Mouse (Mus musculus) activated CD4-positive, CD25-positive, alpha-beta regulatory T cell, adult 4 months (primary cell): ENCODE data around the gene Sgtb. TPM values are rescaled to one million over a fixed set of nuclear protein-coding genes. Genes with fewer than 3 reads are reported as not detected.

ENCODE experiments used
- ATAC-seq: one replicate; pipeline ENCODE4 v1.8.0; 2017
- polyA plus RNA-seq, 2 experiments: library from polyadenylated mRNA; unstranded; fragments of 100-300 nt; shearing (Covaris generic); gene quantifications; one replicate each; pipeline ENCODE4 v1.2.1; 2017

The Sgtb gene
- polyA plus RNA-seq, 2 experiments from 2014 or later, result 0.15 to 0.42 TPM

DNA sequence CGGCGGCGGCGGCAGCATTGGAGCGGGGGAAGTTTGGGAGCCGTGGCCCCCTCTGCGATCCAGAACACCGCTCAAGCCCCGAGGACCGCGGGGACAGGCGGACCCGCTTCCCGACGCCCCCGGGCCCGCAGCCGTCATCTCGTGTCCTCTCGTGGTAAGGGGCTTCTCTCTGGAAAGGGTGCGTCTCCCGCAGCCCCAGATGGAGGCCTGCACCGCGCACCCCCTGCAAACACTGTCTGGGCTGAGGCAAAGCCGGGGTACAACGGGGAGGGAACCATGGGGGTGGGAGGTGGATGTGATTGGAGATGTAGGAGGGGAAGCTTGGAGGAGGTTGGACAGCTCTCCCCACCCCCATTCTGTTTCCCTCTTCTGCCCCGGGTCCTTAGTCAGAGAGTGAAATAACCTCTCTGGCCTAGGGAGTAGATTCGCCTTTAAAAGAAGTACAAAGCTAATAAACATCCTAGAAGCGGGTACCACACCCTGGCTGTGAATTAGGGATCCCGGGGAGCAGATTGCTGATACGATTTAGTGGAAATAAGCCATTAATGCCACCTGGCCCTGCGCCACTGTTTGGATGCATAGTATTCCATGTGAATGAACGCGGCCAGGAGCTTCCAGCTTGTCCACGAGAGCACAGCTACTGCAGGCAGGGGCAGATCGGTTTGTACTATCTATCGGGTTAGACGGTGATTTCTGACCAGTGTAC, 428 bp downstream of the Sgtb start:
- no peak for ATAC-seq

DNA sequence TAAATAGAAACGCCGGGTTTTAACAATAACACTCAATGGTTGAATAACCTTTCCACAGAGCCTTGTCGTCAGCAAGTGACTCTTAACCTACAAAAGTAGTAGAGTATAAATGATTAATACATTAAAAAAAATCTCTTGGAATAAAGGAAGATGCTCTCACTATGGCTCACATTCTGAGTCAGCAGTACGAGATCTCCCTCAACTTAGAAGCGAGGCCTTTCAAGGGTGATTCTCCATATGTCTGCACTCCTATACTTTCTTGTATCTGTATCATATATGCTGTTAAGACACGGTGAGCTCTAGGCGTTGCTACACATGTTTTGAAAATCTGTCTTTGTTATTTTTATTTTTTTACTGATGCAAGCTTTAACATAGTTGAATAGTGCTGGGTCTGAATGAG, 985 bp downstream of the Sgtb start:
- no peak for ATAC-seq

DNA sequence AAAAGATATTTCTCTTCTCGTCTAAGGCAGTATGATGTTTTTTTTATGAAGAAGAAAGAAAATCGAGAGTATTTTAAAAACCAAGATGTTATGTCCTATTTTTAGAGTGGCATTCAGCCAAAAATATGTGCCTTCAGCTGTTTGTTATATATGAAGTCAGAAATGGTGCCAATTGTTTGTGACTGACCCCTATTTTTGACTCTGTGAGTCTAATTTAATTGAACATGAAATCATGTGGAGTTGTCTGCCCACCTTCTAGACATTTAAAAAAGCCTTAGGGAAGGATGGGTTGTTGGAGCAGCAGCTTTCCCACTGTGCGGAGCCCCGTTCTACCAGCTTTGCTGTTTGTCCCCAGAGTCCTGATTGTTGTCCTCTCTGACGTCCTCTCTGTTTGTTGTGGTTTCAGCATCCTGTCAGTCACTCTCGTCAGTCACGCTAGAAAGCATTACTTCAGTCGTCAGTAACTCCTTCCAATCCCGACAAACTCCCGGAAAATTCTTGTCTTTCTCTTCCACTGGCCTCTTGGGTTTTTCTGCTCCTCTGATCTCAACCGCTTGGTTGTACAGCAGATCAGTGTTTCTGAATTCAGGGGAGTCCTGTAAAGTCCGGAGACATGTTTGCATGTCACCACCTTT, 2.8 kb downstream of the Sgtb start:
- ATAC-seq, result peak; percentile 28

DNA sequence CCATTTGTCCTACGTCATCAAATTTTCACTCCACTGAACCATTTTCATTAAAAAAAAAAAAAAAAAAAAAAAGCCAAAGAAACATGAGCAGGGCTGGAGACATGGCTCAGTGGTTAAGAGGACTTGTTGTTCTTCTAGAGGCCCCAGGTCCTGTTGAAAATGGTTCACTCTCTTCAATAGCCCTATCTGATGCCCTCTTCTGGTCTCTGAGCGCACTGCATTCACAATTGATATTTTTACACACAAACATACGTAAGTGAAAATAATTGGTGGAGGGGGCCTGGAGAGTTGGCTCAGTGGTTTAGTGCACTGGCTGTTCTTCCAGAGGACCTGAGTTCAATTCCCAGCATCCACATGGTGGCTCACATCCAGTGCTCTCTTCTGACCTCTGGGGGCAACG, 4.2 kb downstream of the Sgtb start:
- ATAC-seq, result no peak

DNA sequence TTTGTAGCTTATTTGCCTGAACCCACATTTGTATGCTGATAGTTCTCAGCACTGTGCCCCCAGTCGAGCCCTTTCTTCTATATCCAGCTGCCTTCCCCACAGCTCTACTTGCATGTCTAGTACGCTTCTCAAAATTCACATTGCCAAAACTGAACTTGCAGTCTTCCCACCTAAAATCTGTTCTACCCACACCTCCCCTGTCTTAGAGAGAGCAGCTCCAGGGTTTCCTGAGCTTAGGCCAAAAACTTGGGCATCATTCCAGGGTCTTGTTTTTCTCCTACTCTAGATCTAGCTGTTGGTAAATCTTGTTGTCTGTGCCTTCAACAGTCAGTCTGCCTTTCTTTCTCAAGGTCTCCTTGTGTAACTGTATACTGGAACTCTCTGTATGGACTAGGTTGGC, 5.3 kb downstream of the Sgtb start:
- no peak for ATAC-seq

DNA sequence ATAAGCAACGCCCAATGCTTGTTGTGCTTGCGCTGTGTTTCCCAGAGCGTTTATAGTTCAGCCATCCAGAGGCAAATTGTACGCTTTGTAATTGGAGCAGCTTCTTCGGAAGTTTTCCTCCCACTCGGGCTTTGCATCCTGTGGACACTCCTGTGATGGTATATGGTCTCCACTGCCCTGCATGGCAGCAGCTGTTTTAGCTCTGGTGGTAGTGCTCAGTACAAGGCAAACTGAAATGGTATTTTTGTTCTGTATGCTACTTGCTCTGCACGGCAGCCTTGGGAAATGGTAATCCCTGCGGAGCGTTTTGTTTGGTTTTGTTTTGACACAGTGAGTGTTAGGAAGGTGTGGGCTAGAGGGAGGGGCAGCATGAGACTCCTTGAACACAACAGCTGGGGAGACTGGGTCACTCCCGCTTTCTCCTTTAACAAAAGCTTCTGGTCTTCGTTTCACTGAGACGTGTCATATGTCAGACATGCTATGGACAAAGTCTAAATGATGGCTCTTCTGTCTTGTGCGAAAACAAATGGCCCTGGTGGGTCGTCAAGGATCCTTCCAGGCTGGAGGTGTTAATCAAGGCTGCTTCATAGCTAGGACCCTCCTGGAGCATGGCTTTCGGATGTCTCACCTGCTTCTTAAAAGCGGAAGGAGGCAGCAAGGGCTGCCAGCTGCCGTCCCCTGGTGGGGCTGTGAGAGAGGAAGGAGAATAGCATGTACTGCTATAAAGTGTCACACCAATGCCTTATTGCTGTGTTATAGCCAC, 12.7 kb downstream of the Sgtb start:
- ATAC-seq, result no peak

DNA sequence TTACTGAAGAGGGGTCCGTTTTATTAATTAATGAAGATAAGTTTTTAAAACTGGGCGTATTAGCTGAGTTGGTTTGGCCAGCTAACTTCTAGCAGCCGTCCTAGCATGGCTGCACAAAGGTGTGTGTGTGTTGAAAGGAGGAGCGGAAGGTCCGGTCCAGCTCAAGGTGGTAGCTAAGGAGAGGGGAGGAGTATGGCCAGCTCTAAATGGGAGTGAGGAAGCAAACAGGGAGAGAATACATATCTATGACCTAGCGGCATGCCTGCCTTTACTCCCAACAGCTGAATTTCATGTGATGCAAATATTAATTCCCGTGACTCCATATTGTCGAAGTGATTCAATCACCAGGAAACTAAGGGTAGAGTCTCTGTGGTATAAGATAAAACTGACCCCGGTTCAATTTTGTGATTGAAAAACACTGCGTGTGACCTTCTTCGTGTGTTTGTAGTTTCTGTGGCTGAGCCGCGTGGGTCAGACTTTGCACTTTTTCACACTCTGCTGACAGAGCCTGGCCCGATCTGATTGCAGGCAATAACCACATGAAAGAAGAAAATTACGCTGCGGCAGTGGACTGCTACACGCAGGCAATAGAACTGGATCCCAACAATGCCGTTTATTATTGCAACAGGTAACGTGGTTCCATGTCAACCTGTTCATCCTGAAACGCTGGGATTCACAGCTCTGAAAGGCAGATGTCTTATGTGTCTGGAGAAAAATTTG, 14.3 kb downstream of the Sgtb start:
- ATAC-seq, result no peak

DNA sequence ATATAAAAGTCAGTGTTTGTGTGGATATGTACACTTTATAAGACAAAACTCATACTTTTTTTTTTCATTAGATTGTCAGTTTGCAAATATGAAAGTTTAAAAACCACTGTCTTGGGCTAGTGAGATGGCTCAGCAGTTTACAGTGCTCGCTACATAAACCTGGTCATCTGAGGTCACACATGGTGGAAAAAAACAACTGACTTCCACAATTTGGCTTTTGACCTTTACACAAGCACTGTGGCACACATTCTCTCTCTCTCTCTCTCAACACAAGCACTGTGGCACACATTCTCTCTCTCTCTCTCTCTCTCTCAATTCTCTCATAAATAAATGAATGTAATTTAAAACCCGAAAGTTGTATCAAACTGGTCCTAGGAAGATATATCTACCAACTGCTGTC, 23.0 kb downstream of the Sgtb start:
- ATAC-seq, result no peak

DNA sequence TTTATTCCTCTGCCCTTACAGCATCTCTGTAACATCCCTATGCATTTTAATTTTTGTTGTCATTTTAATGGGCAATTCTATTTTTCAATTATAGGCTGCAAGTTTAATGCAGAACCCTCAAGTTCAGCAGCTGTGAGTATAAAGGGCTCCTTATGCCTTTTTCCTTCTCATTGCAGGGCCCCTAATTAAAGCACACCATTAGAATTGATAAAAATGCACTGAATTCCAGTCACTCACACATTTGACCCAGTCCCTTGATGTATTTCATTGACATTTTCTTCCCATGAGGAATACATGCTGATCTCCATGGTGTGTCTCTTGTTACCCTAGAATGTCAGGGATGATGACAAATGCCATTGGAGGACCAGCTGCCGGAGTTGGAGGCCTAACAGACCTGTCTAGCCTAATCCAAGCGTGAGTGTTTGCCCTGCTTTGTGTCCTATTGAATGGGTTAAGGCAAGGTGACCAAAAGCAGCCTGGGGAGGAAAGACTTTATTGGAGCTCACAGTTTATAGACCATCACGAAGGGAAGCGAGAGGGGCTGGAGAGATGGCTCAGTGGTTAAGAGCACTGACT, 25.1 kb downstream of the Sgtb start:
- no peak for ATAC-seq

DNA sequence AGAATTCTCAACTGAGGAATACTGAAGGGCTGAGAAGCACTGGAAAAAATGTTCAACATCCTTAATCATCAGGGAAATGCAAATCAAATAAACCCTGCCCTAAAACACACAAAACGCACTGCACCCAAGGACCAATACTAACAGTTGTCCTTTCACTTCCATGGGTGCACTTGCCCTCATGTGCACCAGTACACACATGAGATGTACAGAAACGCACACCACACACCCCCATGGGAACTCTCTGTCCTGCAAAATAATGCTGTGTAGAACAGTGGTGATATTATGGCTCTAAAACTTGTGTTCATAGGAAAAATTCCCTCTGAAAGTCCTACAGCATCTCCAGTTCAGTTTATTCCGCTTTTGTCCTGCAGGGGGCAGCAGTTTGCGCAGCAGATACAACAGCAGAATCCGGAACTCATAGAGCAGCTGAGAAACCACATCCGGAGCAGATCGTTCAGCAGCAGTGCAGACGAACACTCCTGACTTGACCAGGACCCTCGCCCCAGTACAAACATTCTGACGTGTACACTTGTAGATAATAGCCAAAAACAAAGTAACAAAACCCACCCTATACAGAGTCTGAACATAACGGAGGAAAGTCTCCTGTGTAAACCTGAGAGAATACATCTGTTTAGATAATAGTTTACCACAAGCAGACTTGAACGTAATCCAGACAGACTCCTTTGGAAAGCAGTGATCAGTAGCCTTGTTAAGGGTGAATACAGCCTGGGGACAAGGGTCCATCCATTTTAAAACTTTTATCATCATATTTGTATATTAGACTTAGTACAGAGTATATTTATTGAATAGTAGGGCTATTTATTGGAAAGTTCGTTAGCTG, 30.0 kb downstream of the Sgtb start:
- peak; percentile 98 for ATAC-seq

DNA sequence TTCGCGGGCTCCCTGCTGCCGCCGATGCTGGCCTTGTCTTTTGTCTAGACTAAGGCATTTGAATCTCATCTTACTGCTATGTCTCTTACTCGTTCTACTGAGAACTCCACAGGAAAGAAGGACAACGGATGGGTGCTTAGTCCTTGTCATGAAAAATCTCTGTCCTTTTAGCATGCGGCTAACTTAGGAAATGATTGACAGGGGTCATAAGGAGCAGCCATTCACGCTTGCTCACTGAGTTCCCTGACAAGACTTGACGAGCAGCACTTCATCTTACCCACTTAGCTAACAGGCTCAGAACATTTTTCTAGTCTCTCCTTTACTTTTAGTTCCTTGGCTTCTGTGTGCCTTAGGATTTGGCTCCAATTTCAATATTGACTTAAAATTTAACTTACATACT, 35.3 kb downstream of the Sgtb start:
- ATAC-seq, result no peak

DNA sequence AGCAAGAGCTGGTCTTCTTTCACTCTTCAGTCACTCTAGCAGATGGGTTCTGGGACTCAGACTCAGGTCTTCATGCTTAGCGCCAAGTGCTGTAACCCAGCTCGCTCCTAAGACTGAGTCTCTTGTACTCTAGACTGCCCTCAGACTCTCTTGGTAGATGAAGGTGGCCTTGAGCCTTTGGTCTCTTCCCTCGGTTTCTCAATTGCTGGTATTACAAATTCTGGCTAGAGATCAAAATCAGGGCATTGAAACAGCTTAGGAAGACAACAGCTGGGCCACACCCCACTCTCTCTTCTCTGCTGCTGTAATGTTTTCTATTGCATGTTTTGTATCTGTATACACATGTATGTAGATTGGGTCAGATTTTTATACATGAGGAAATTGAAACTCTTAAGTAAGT, 36.1 kb downstream of the Sgtb start:
- no peak for ATAC-seq

DNA sequence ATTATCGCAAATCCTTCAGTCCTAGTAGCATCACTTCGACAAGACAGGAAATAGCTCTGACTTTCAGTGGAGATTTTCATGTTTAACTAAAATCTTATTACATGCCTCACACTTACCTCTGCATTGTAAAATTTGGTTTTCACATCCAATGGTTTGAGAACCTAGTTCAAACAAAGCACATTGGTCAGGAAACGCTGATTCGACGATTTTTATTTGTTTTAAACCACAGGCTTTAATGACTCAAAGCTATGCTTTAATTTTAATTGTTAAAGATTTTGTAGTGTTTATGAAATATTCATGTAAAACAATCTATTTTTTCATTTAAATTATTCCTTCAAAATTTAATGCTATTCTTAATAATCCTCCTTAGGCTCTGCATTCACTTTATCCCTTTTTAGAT, 44.6 kb downstream of the Sgtb start:
- no peak for ATAC-seq

DNA sequence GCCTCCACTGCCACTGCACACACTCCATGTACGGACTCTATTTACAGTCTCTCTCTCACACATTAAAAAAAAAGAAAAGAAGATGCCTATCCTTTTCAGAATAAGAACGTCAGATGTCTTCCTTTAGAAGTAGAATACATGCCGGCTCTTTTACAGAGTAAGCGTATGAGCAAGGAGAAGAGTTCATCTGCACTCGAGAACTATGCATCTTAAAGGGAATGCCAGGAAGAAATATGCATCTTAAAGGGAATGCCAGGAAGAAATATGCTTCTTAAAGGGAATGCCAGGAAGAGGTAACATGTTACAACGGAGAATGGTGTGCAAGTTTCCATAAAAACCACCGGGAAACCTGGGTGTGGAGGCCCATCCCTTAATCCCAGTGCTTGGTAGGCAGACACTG, 45.6 kb downstream of the Sgtb start:
- ATAC-seq, result no peak

DNA sequence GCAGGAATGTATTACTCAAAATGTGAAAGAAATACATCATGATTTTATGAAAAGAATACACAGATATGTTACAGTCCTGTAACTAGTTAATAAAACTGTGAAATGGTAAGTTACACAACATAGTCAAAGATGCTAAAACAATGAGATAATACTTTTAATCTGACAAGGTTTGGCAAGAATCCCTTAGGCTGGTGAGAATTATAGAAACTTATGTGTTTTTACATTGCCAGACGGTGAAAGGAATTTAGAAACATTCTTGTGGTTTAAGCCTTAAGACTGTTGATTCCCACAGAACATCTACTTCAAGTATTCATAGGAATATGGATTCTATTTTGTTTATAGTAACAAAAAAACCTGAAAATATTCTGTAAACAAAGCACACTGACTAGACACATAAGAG, 46.1 kb downstream of the Sgtb start:
- ATAC-seq, result no peak

DNA sequence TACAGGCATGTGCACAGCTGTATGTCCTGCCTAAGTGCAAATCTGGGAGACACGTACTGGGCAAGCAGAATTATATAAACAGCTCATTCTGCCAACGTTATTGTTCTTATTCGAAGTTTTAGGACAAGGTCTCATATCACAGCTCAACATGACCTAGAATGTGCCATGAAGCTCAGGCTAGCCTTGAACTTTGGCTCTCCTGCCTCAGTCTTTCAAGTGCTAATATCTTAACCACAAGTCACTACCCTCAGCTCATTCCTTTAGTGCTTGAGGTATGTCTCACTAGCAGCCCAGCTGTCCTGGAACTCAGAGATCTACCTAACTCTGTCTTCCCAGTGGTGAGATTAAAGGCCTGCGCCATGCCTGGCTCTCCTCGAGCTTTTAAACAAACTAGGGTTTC, 62.2 kb downstream of the Sgtb start:
- ATAC-seq, result no peak

DNA sequence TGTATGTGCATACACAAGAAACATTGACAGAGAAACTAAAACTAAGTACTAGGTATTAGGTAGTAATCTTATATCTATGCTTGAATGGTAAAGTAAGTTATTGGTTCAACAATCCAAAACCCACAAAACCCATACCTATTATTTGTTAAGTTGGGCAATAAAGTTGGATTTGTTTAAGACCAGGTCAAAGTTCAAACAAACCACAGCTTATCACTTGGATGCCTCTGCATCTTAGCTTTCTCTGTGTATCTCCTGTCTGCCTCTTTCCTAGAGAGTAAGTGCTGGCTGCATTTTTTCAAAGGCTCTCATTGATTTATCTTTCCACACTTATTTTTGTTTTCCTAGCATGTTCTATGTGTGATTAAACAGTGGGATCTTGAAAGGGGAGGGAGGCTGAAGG, 63.0 kb downstream of the Sgtb start:
- no peak for ATAC-seq

DNA sequence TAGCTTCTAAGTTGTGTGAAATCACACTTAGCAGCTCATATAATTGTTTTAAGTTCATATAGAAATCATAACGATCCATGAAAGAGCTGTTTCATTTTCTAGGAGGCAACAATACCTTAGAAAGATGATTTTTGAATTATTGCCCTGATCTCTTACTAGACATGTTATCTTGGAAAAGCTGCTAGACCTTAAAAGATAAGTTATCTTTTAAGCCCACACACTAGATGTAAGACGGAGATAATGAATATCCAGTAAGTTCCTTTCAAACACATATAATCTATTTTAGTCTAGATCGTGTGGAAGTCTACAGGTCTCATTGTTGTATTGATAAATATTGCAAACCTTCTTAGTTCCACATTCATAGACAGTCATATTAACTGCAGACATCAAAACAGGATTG, 67.3 kb downstream of the Sgtb start:
- ATAC-seq, result no peak

DNA sequence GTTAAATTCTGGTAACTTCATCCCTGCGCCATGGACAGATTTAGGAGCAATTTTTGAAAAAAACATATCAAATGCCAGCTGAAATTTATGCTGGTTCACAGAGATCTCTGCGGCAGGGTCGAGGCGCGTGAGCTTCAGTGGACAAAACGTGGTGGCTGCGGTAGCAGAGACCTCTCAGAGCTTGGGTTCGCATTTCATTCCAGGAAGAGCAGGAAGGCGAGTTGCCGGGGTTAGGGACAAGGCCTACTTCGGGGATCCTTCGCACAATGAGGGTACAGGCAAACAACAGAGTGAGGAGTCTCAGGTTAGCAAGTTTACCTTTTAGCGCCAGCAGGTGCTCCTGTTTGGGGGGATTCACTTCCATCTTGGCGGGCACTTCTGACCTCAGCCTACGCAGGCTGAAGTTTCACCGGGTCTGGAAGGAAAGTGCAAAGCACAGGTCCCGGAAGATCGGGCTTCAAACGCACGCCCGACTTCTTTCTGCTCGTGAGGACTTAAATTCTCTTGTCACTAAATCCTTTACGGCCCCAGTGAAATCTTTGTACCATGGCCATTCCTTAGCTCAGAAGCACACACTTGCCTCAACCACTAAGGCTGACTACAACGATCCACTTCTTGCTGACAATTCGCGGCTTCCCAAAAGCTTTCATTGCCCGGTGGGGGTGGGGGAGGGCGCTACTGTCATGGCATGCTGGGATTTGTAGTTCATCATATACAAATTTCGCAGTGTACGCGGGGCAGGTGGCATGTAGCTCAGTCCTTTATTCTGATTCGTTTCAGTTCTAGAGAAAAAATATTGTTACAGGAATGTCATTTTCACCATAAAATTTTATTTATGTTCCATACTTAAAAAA, 68.5 kb downstream of the Sgtb start, which contains the start of gene Trappc13:
Gene Trappc13, minus strand, starts transcription at position 674 of the 854 bp plus-strand sequence.
- ATAC-seq, result peak; percentile 68

DNA sequence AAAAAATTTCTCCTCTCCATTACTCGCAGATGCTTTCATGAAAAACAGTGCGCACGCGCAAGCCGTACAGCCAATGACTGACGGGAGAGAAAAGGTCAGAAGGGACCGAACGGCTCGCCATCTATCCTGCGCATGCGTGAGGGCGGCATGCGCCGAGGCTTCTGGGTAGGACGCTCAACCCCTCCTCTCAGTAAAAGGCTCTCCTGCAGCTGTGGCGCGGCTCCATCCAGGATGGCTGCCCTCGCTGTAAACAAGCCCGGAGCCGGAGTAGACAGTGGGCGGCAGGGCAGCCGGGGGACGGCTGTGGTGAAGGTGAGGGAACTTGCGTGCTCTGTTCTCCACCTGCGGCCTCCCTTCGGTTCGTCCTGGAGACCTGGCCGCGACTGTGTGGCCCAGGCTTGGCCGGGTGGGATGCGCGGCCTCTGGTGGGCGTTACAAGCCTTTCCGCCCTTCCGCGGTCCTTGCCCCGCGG, 69.1 kb downstream of the Sgtb start, which contains the start of gene Trim23:
Gene Trim23, plus strand, starts transcription at position 148 of the 472 bp plus-strand sequence.
- ATAC-seq, result peak; percentile 94
